Mouse (Mus musculus): Measurements from ENCODE around the gene Dcaf5. TPM values are rescaled to one million over a fixed set of nuclear protein-coding genes. Genes with fewer than 3 reads are reported as not detected.

Dcaf5 gene
- polyA plus RNA-seq, 1 experiment from 2014 or later: 11.4 TPM

GRCm38 (mm10) chr12:80379393-80379792, 57.0 kb downstream of the Dcaf5 start:
- 71% methylated on average over 4 of the region's 4 CpGs for WGBS
- Histone ChIP-seq H3K27me3 (replicated peaks; ENCODE audit: control insufficient read depth, insufficient read depth, low read length) (no peaks in the 10 kb centered on the region), H3K27ac (ENCODE audit: low read depth) (0 out of 2 replicates have a peak overlapping the region, but pooled peaks have one; percentile 7), H3K9me3 (ENCODE audit: control insufficient read depth, low read length) (no peaks in the 10 kb centered on the region), H3K4me2 (ENCODE audit: low read length) (no peak overlapping the region), H3K9ac (ENCODE audit: low read length) (no peak overlapping the region), H3K36me3 (ENCODE audit: control insufficient read depth, insufficient read depth, low read length) (peaks cover 34% of the 10 kb centered on the region), H3K4me1 (replicated peaks; ENCODE audit: control insufficient read depth, insufficient read depth, low read length) (0 out of 2 replicates have a peak, but pooled peaks cover 4% of the 10 kb centered on the region), H3K4me3 (ENCODE audit: low read depth, low read length) (no peak overlapping the region)
- DNase-seq (ENCODE audit: low spot score) (no peak), ATAC-seq (replicated peaks; ENCODE audit: low FRiP score, low TSS enrichment, low read depth) (no peak)

- Histone ChIP-seq H3K9ac (ENCODE audit: low read length) (no peak overlapping the region), H3K9me3 (ENCODE audit: control insufficient read depth, low read length) (no peaks in the 10 kb centered on the region), H3K27me3 (replicated peaks; ENCODE audit: control insufficient read depth, insufficient read depth, low read length) (no peaks in the 10 kb centered on the region), H3K4me2 (ENCODE audit: low read length) (no peak overlapping the region), H3K4me3 (ENCODE audit: low read depth, low read length) (no peak overlapping the region), H3K27ac (ENCODE audit: low read depth) (no peak overlapping the region), H3K4me1 (replicated peaks; ENCODE audit: control insufficient read depth, insufficient read depth, low read length) (0 out of 2 replicates have a peak, but pooled peaks cover 4% of the 10 kb centered on the region), H3K36me3 (ENCODE audit: control insufficient read depth, insufficient read depth, low read length) (peaks cover 39% of the 10 kb centered on the region)
- WGBS: 28% methylated on average over 1 of the region's 1 CpGs
- ATAC-seq (replicated peaks; ENCODE audit: low FRiP score, low TSS enrichment, low read depth): no peak
- no peak for DNase-seq (ENCODE audit: low spot score)
These were observed 58.8 kb downstream of the Dcaf5 start for GRCm38 (mm10) chr12:80377604-80378003.

- Histone ChIP-seq H3K27me3 (replicated peaks; ENCODE audit: control insufficient read depth, insufficient read depth, low read length) (no peaks in the 10 kb centered on the region), H3K27ac (ENCODE audit: low read depth) (no peak overlapping the region), H3K4me1 (replicated peaks; ENCODE audit: control insufficient read depth, insufficient read depth, low read length) (0 out of 2 replicates have a peak, but pooled peaks cover 4% of the 10 kb centered on the region), H3K9ac (ENCODE audit: low read length) (no peak overlapping the region), H3K9me3 (ENCODE audit: control insufficient read depth, low read length) (no peaks in the 10 kb centered on the region), H3K4me2 (ENCODE audit: low read length) (no peak overlapping the region), H3K4me3 (ENCODE audit: low read depth, low read length) (no peak overlapping the region), H3K36me3 (ENCODE audit: control insufficient read depth, insufficient read depth, low read length) (peaks cover 49% of the 10 kb centered on the region)
- DNase-seq (ENCODE audit: low spot score) (no peak), ATAC-seq (replicated peaks; ENCODE audit: low FRiP score, low TSS enrichment, low read depth) (no peak)
- 89% methylated on average over 4 of the region's 4 CpGs for WGBS
These were observed 60.7 kb downstream of the Dcaf5 start for GRCm38 (mm10) chr12:80375721-80376120.

GRCm38 (mm10) chr12:80374736-80375135, 61.7 kb downstream of the Dcaf5 start:
- H3K36me3 ChIP-seq (ENCODE audit: control insufficient read depth, insufficient read depth, low read length): peaks cover 49% of the 10 kb centered on the region
- DNase-seq (ENCODE audit: low spot score): no peak
- 87% methylated on average over 2 of the region's 2 CpGs for WGBS
- no peak overlapping the region for H3K4me3 ChIP-seq (ENCODE audit: low read depth, low read length)
- no peaks in the 10 kb centered on the region for H3K27me3 ChIP-seq (replicated peaks; ENCODE audit: control insufficient read depth, insufficient read depth, low read length)
- no peak overlapping the region for H3K27ac ChIP-seq (ENCODE audit: low read depth)
- no peak overlapping the region for H3K4me2 ChIP-seq (ENCODE audit: low read length)
- no peaks in the 10 kb centered on the region for H3K9me3 ChIP-seq (ENCODE audit: control insufficient read depth, low read length)
- no peaks in the 10 kb centered on the region for H3K4me1 ChIP-seq (replicated peaks; ENCODE audit: control insufficient read depth, insufficient read depth, low read length)
- ATAC-seq (replicated peaks; ENCODE audit: low FRiP score, low TSS enrichment, low read depth): no peak
- no peak overlapping the region for H3K9ac ChIP-seq (ENCODE audit: low read length)

- Histone ChIP-seq H3K36me3 (ENCODE audit: control insufficient read depth, insufficient read depth, low read length) (peaks cover 48% of the 10 kb centered on the region), H3K4me2 (ENCODE audit: low read length) (no peak overlapping the region), H3K27me3 (replicated peaks; ENCODE audit: control insufficient read depth, insufficient read depth, low read length) (no peaks in the 10 kb centered on the region), H3K4me3 (ENCODE audit: low read depth, low read length) (no peak overlapping the region), H3K9ac (ENCODE audit: low read length) (no peak overlapping the region), H3K27ac (ENCODE audit: low read depth) (no peak overlapping the region), H3K9me3 (ENCODE audit: control insufficient read depth, low read length) (no peaks in the 10 kb centered on the region), H3K4me1 (replicated peaks; ENCODE audit: control insufficient read depth, insufficient read depth, low read length) (no peaks in the 10 kb centered on the region)
- DNase-seq (ENCODE audit: low spot score) (no peak), ATAC-seq (replicated peaks; ENCODE audit: low FRiP score, low TSS enrichment, low read depth) (no peak)
- WGBS: 95% methylated on average over 6 of the region's 8 CpGs
These were observed 63.5 kb downstream of the Dcaf5 start for GRCm38 (mm10) chr12:80372946-80373345.

- H3K27ac ChIP-seq (ENCODE audit: low read depth): peak overlapping the region; percentile 66; the same call in 1 of the 2 replicates
- WGBS: 85% methylated on average over 4 of the region's 4 CpGs
- ATAC-seq (replicated peaks; ENCODE audit: low FRiP score, low TSS enrichment, low read depth): no peak
These were observed 69.2 kb downstream of the Dcaf5 start for GRCm38 (mm10) chr12:80367227-80367626.

GRCm38 (mm10) chr12:80366004-80366480, 70.4 kb downstream of the Dcaf5 start:
- no peak overlapping the region for H3K9ac ChIP-seq (ENCODE audit: low read length)
- H3K36me3 ChIP-seq (ENCODE audit: control insufficient read depth, insufficient read depth, low read length): peaks cover 25% of the 10 kb centered on the region
- ATAC-seq (replicated peaks; ENCODE audit: low FRiP score, low TSS enrichment, low read depth) (peak; percentile 32), DNase-seq (ENCODE audit: low spot score) (peak; percentile 66)
- no peaks in the 10 kb centered on the region for H3K9me3 ChIP-seq (ENCODE audit: control insufficient read depth, low read length)
- WGBS: 7% methylated on average over 3 of the region's 3 CpGs
- peaks cover 17% of the 10 kb centered on the region for H3K4me1 ChIP-seq (replicated peaks; ENCODE audit: control insufficient read depth, insufficient read depth, low read length)
- H3K27me3 ChIP-seq (replicated peaks; ENCODE audit: control insufficient read depth, insufficient read depth, low read length): no peaks in the 10 kb centered on the region
- H3K4me2 ChIP-seq (ENCODE audit: low read length): no peak overlapping the region
- no peak overlapping the region for H3K4me3 ChIP-seq (ENCODE audit: low read depth, low read length)
- H3K27ac ChIP-seq (ENCODE audit: low read depth): peak overlapping the region; percentile 66

More at GRCm38 (mm10) chr12:80367227-80367626, 69.2 kb downstream of the Dcaf5 start:
- peaks cover 26% of the 10 kb centered on the region for H3K36me3 ChIP-seq (ENCODE audit: control insufficient read depth, insufficient read depth, low read length)
- no peak overlapping the region for H3K4me2 ChIP-seq (ENCODE audit: low read length)
- H3K4me1 ChIP-seq (replicated peaks; ENCODE audit: control insufficient read depth, insufficient read depth, low read length): peaks cover 17% of the 10 kb centered on the region
- H3K9ac ChIP-seq (ENCODE audit: low read length): no peak overlapping the region
- H3K27me3 ChIP-seq (replicated peaks; ENCODE audit: control insufficient read depth, insufficient read depth, low read length): no peaks in the 10 kb centered on the region
- DNase-seq (ENCODE audit: low spot score): no peak
- no peak overlapping the region for H3K4me3 ChIP-seq (ENCODE audit: low read depth, low read length)
- no peaks in the 10 kb centered on the region for H3K9me3 ChIP-seq (ENCODE audit: control insufficient read depth, low read length)

- Histone ChIP-seq H3K27me3 (replicated peaks; ENCODE audit: control insufficient read depth, insufficient read depth, low read length) (no peaks in the 10 kb centered on the region), H3K9ac (ENCODE audit: low read length) (0 out of 2 replicates have a peak overlapping the region, but pooled peaks have one; percentile 15), H3K27ac (ENCODE audit: low read depth) (peak overlapping the region; percentile 66), H3K36me3 (ENCODE audit: control insufficient read depth, insufficient read depth, low read length) (peaks cover 25% of the 10 kb centered on the region), H3K4me1 (replicated peaks; ENCODE audit: control insufficient read depth, insufficient read depth, low read length) (peaks cover 17% of the 10 kb centered on the region), H3K9me3 (ENCODE audit: control insufficient read depth, low read length) (no peaks in the 10 kb centered on the region), H3K4me3 (ENCODE audit: low read depth, low read length) (no peak overlapping the region), H3K4me2 (ENCODE audit: low read length) (no peak overlapping the region)
- ATAC-seq (replicated peaks; ENCODE audit: low FRiP score, low TSS enrichment, low read depth) (no peak), DNase-seq (ENCODE audit: low spot score) (no peak)
- 82% methylated on average over 3 of the region's 3 CpGs for WGBS
These were observed 71.1 kb downstream of the Dcaf5 start for GRCm38 (mm10) chr12:80365345-80365744.

- no peak overlapping the region for H3K9ac ChIP-seq (ENCODE audit: low read length)
These were observed 74.7 kb downstream of the Dcaf5 start for GRCm38 (mm10) chr12:80361655-80362054.

More at GRCm38 (mm10) chr12:80361655-80362054, 74.7 kb downstream of the Dcaf5 start:
- DNase-seq (ENCODE audit: low spot score): no peak
- no peaks in the 10 kb centered on the region for H3K27me3 ChIP-seq (replicated peaks; ENCODE audit: control insufficient read depth, insufficient read depth, low read length)
- no peak overlapping the region for H3K27ac ChIP-seq (ENCODE audit: low read depth)
- no peaks in the 10 kb centered on the region for H3K9me3 ChIP-seq (ENCODE audit: control insufficient read depth, low read length)
- 79% methylated on average over 1 of the region's 1 CpGs for WGBS
- H3K4me2 ChIP-seq (ENCODE audit: low read length): no peak overlapping the region
- no peak overlapping the region for H3K4me3 ChIP-seq (ENCODE audit: low read depth, low read length)
- H3K4me1 ChIP-seq (replicated peaks; ENCODE audit: control insufficient read depth, insufficient read depth, low read length): peaks cover 16% of the 10 kb centered on the region
- H3K36me3 ChIP-seq (ENCODE audit: control insufficient read depth, insufficient read depth, low read length): peaks cover 21% of the 10 kb centered on the region
- no peak for ATAC-seq (replicated peaks; ENCODE audit: low FRiP score, low TSS enrichment, low read depth)
